Mouse (Mus musculus): Measurements from ENCODE around the gene Chit1.

DNA sequence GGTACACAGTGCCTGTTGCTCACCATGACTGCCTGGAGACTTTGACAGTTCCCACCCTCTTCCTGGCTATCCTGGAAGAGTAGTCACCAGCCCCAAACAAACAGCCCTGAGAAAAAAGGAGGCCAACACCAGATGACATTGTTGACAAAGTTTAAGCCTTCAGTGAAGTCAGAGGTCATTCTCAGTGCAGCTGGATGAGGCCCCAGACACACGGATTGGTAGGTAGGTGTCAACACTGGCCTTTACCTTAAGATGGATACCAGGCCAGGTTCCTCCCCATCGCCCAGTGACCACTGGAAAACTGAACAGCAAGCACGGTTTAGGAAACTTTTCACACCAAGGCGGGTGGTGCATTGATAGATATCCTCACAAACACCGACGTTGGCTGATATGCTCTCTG, 18.7 kb upstream of the Chit1 start:
- TF ChIP-seq GATA1 (IDR thresholded peaks at IDR 0.05; ENCODE audit: low read length) (no peak), TAL1 (IDR thresholded peaks at IDR 0.05; ENCODE audit: low read length) (no peak)
